Mouse (Mus musculus): ENCODE measurements around the gene Adk.

Adk gene

GRCm38 (mm10) chr14:21136906-21137305, 84.5 kb downstream of the Adk start:
- in situ Hi-C loops (cut with MboI; ENCODE audit: unreplicated experiment in 2 of 2) = loop anchor here in 1 of 2 experiments (5.0 kb wide), 2 partner anchors 525 to 605 kb away; no protein-coding TSS in a partner anchor

DNA sequence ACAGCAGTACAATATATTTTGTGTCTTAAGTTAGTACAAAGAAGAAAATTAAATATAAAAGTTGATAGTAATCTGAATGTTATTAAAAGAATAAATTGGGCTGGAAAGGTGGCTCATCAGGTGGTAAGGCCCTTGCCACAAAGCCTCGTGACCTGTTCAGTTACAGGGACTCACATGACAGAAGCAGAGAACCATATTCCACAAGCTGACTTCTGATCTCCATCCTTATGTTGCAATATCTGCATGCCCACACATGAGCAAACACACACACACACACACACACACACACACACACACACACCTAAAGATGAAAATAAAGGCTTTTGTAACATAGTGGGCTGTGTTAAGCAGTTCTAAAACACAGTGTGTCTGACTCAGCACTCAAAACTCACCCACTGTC, 90.2 kb downstream of the Adk start:
- in situ Hi-C loops (cut with MboI; ENCODE audit: unreplicated experiment in 2 of 2) = loop anchor here (5.0 to 10.0 kb wide), 4 partner anchors 332 to 470 kb away; no protein-coding TSS in a partner anchor

GRCm38 (mm10) chr14:21143406-21144115, 91.2 kb downstream of the Adk start:
- in situ Hi-C loops (cut with MboI; ENCODE audit: unreplicated experiment in 2 of 2) = loop anchor here (5.0 to 10.0 kb wide), 4 partner anchors 331 to 469 kb away; no protein-coding TSS in a partner anchor

DNA sequence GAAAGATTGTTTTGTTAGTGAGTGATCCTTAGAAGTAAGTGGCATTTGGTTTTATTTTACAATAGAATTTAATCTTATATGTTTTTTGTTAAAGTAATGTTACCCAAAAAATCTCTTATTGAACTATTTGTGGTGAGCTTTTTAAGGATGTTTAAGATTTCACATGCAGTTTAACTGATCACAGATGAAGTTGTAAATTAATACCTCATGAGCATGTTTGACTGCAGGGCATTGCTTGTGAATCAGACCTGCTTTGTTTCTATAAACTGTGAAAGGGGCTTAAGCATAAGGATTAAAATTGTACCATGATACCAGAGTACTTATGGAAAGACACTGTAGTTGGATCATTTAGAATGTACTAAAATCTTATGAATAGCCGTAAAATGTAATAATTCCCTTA, 94.8 kb downstream of the Adk start:
- in situ Hi-C loops (cut with MboI; ENCODE audit: unreplicated experiment in 2 of 2) = loop anchor here (5.0 to 10.0 kb wide), 3 partner anchors 328 to 515 kb away; no protein-coding TSS in a partner anchor

GRCm38 (mm10) chr14:21150301-21150700, 97.9 kb downstream of the Adk start:
- in situ Hi-C loops (cut with MboI; ENCODE audit: unreplicated experiment in 2 of 2) = no loop called here

- in situ Hi-C loops (cut with MboI; ENCODE audit: unreplicated experiment in 2 of 2) = no loop called here
Observed at GRCm38 (mm10) chr14:21152055-21152454, 99.7 kb downstream of the Adk start.

DNA sequence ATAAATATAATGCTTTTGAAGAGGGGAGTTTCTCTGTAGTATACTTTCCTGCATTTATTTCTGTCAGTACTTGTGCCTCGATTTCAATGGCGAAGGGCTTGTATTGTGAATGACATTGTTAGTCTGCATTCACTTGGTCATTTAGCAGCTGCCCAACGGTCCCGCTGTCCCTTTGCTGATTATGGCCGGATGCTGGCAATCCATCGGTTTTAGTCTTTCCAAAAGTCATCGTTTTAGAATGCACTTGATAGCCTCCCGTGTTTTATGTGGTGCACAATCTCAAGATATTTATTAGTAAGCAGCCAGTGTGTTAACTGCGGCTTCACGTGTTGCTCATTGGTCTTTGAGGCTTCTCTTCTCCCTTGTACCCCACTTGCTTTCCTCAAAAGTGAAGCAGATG, 113.3 kb downstream of the Adk start:
- in situ Hi-C loops (cut with MboI; ENCODE audit: unreplicated experiment in 2 of 2) = no loop called here

- in situ Hi-C loops (cut with MboI; ENCODE audit: unreplicated experiment in 2 of 2) = no loop called here
Observed at GRCm38 (mm10) chr14:21166114-21166513, 113.7 kb downstream of the Adk start.

DNA sequence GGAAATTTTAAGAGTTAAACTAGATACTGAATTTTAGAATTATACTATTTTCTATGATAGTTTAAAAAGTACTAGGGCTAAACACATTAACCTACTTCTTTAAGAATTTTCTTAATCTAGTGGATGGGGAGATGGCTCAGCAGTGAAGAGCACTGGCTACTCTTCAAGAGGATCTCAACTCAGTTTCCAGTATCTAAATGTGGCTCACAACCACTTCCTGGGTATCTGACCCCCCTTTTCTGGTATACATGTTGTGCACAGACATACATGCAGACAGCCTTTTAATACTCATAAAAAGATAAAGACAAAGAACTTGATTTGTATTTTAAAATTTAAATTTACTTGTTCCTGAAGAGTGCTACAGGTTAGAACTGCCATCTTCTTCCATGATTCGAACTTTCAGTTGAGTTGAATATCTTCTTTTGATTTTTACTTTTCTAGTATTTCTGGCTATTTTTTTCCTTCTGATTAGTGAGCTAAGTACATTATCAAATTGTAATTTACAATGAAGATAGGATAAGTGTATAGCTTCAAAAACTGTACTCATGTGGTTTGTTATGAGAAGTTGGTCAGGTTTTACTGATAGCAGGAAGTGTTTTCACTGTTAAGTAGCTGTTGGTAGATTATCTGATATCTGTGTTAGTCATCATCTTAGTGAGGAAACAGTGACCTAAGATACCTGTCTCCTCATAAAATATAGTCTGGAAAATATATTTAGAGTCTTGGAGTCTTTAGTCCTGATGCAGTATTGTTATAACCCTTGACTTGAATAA, 121.8 kb downstream of the Adk start:
- in situ Hi-C loops (cut with MboI; ENCODE audit: unreplicated experiment in 2 of 2) = no loop called here

DNA sequence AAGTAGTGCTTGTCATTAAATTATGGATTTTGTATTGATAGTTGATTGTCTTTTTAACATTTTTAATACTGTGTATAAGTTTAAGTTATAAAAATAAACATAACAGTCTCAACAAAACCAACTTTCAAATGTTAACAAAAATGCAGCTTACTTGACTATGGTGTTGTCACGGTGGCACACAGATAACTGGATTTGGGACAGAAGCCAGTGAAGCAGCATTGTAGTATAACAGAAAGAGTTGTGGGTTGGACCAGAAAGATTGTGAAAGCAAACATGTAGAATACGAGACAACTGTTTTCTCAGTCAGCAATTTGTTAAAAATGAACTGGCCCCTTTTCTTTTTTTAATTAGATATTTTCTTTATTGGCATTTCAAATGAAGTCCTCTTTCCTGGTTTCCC, 122.4 kb downstream of the Adk start:
- in situ Hi-C loops (cut with MboI; ENCODE audit: unreplicated experiment in 2 of 2) = no loop called here

- in situ Hi-C loops (cut with MboI; ENCODE audit: unreplicated experiment in 2 of 2) = no loop called here
Observed at GRCm38 (mm10) chr14:21177781-21178180, 125.4 kb downstream of the Adk start.

DNA sequence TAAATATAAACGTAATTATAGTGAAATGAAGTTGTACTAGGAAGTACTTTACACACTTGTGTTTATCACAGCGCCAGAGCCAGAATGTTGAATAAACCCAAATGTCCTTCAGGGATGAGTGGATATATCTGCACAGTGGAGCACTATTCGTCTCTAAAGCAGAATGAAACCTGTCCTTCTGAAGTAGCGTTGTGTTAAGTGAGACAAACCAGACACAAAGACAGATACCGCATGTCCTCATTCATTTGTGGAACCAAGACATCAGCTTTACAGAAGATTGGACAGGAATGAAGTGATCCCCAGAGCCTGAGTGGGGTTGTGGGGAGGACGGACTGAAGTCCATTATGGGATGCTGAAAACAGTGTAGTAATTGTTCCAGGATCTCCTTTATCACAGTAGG, 126.0 kb downstream of the Adk start:
- in situ Hi-C loops (cut with MboI; ENCODE audit: unreplicated experiment in 2 of 2) = no loop called here

DNA sequence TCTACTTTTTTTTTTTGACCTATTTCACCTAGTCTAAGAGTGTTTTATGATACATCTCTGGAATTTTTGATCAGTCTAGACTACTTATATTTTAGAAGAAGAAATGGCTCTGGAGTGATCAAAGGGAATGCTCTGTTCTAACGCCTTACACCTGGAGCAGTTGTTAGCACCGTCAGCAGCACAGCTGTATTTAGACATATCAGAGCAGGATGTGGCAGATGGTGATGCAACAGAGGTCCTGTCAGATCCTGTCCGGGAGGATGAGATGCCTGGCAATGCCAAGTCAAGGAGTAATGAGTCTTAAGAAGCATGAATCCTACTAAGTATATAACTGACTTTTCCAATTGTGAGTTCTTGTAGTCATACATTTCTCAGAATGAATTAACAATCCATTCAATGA, 128.7 kb downstream of the Adk start:
- in situ Hi-C loops (cut with MboI; ENCODE audit: unreplicated experiment in 2 of 2) = no loop called here

GRCm38 (mm10) chr14:21191966-21192365, 139.6 kb downstream of the Adk start:
- in situ Hi-C loops (cut with MboI; ENCODE audit: unreplicated experiment in 2 of 2) = no loop called here

- in situ Hi-C loops (cut with MboI; ENCODE audit: unreplicated experiment in 2 of 2) = no loop called here
Observed at GRCm38 (mm10) chr14:21192749-21193148, 140.4 kb downstream of the Adk start.

DNA sequence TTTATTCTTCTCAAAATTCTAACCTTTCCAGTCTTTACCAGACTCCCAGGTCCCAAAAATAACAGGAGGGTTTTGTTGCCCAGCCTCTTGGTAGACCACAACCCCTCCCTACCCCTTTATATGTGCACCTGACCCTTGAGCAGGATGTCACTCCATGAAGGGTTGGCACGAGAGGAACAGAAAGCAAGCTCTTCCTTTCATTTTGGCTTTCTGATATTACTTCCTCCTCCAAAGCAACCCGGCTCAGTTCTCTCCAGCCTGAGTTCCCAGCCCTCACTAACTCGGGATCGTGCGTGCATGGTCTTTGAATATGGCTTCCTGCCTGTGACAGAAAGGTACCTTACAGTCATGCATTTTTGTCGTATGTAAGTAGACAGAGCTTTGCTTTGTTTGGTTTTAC, 142.0 kb downstream of the Adk start:
- in situ Hi-C loops (cut with MboI; ENCODE audit: unreplicated experiment in 2 of 2) = no loop called here

DNA sequence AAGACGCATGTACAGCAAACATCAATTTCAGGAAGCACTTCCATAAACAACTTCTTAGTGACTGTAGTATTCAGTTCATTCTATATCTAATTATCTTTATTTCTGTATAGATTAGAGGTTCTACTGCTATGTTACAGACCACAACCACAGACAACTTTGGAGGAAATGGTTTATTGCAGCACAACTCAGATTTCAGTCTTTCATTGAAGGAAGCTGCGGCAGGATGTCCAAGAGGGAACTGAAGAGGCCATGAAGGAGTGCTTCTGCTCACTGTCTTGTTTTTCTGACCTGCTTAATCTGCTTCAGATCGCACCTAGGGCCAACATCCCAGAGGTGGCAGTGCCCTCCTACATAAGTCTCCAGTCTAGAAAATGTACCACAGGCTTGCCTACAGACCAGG, 148.5 kb downstream of the Adk start:
- in situ Hi-C loops (cut with MboI; ENCODE audit: unreplicated experiment in 2 of 2) = no loop called here

GRCm38 (mm10) chr14:21206472-21206871, 154.1 kb downstream of the Adk start:
- in situ Hi-C loops (cut with MboI; ENCODE audit: unreplicated experiment in 2 of 2) = no loop called here

DNA sequence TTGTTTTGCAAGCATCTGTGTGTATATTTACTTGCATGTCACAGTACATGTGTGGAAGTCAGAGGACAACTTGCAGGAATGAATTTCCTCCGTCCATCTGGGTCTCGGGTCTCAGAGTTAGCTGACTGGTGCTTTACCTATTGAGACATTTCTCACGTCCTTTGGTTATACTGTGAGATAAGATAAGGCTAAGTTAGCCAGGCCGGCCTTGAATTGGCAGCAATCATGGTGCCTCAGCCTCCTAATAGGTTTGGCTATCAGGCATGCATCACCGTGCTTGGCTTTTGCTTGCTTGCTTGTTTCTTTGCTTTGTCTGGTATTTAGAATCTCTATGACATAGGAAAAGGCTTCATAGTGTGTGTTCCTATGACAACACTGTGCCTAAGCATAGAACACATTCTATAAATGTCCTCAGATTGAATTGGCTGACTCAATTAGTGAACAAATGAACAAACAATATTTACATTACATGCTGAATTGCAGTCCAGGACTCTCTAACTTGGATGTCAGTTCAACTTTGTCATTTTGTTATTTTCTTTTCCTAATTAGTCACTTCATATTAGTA, 169.3 kb downstream of the Adk start:
- in situ Hi-C loops (cut with MboI; ENCODE audit: unreplicated experiment in 2 of 2) = no loop called here

GRCm38 (mm10) chr14:21222206-21222605, 169.8 kb downstream of the Adk start:
- in situ Hi-C loops (cut with MboI; ENCODE audit: unreplicated experiment in 2 of 2) = no loop called here

GRCm38 (mm10) chr14:21223456-21223855, 171.1 kb downstream of the Adk start:
- in situ Hi-C loops (cut with MboI; ENCODE audit: unreplicated experiment in 2 of 2) = no loop called here

Measured in v-Abl transformed pro-B cells (cell line).